Mouse (Mus musculus): ENCODE measurements at regions not wholly inside any gene's neighbourhood (a gene's known extent, or its start where the extent isn't known, plus 50 kb on each side); places are given as distances from the start of the nearest gene placed in this dataset.
A peak's percentile ranks its signal among the peaks of the same experiment; 100 is the strongest.
"Not testable (repeated sequence)": the region's sequence is repeated elsewhere in the genome, so short reads cannot be mapped to it uniquely, and the experiment has no call there.

- H3K4me3 ChIP-seq; H3K4me2 ChIP-seq; H3K36me3 ChIP-seq (replicated peaks); ATAC-seq (replicated peaks); H3K27ac ChIP-seq; H3K4me1 ChIP-seq; H3K9ac ChIP-seq; H3K9me3 ChIP-seq; H3K27me3 ChIP-seq (replicated peaks): not testable (repeated sequence)
- 82% methylated on average over 2 of the region's 2 CpGs for WGBS
Observed at GRCm38 (mm10) chr13:41925851-41926250, 78.4 kb upstream of the Adtrp start.

GRCm38 (mm10) chr13:41925211-41925610 lies 77.7 kb upstream of the Adtrp start:
- Histone ChIP-seq H3K36me3 (replicated peaks) (no peaks in the 10 kb centered on the region), H3K4me2 (no peak overlapping the region), H3K27ac (no peak overlapping the region), H3K27me3 (replicated peaks) (no peaks in the 10 kb centered on the region), H3K9ac (no peak overlapping the region), H3K4me3 (no peak overlapping the region), H3K4me1 (no peaks in the 10 kb centered on the region), H3K9me3 (no peaks in the 10 kb centered on the region)
- WGBS = 26% methylated on average over 2 of the region's 2 CpGs
- ATAC-seq (replicated peaks) = no peak

- no peaks in the 10 kb centered on the region for H3K9me3 ChIP-seq
- no peaks in the 10 kb centered on the region for H3K36me3 ChIP-seq (replicated peaks)
- no peak for ATAC-seq (replicated peaks)
- WGBS = 91% methylated on average over 6 of the region's 6 CpGs
- H3K4me2 ChIP-seq = no peak overlapping the region
- H3K27me3 ChIP-seq (replicated peaks) = no peaks in the 10 kb centered on the region
- peaks cover 9% of the 10 kb centered on the region; the same call in 1 of the 2 replicates for H3K4me1 ChIP-seq
- no peak overlapping the region for H3K27ac ChIP-seq
- no peak overlapping the region for H3K9ac ChIP-seq
- no peak overlapping the region for H3K4me3 ChIP-seq
Observed at GRCm38 (mm10) chr13:41921178-41921577, 73.7 kb upstream of the Adtrp start.

GRCm38 (mm10) chr13:41918525-41918924 lies 71.0 kb upstream of the Adtrp start:
- H3K9ac ChIP-seq = no peak overlapping the region
- peaks cover 9% of the 10 kb centered on the region; the same call in 1 of the 2 replicates for H3K4me1 ChIP-seq
- 8% methylated on average over 5 of the region's 5 CpGs for WGBS
- no peak for ATAC-seq (replicated peaks)
- H3K27ac ChIP-seq = 0 out of 2 replicates have a peak overlapping the region, but pooled peaks have one; percentile 55
- no peaks in the 10 kb centered on the region for H3K36me3 ChIP-seq (replicated peaks)
- no peaks in the 10 kb centered on the region for H3K9me3 ChIP-seq
- peak overlapping the region; percentile 15; the same call in 1 of the 2 replicates for H3K4me2 ChIP-seq
- H3K27me3 ChIP-seq (replicated peaks) = no peaks in the 10 kb centered on the region
- H3K4me3 ChIP-seq = no peak overlapping the region

GRCm38 (mm10) chr13:41915816-41916215 lies 68.3 kb upstream of the Adtrp start:
- H3K4me2 ChIP-seq; H3K27ac ChIP-seq; ATAC-seq (replicated peaks); H3K27me3 ChIP-seq (replicated peaks); H3K4me1 ChIP-seq; H3K36me3 ChIP-seq (replicated peaks); H3K4me3 ChIP-seq; H3K9ac ChIP-seq; H3K9me3 ChIP-seq: not testable (repeated sequence)
- WGBS = 94% methylated on average over 9 of the region's 9 CpGs

- WGBS = 70% methylated on average over 3 of the region's 3 CpGs
- ATAC-seq (replicated peaks) = no peak
- H3K4me2 ChIP-seq = no peak overlapping the region
Observed at GRCm38 (mm10) chr13:41910736-41911135, 63.3 kb upstream of the Adtrp start.

GRCm38 (mm10) chr13:41910236-41910635 lies 62.8 kb upstream of the Adtrp start:
- Histone ChIP-seq H3K27me3 (replicated peaks) (no peaks in the 10 kb centered on the region), H3K9me3 (no peaks in the 10 kb centered on the region), H3K36me3 (replicated peaks) (no peaks in the 10 kb centered on the region), H3K4me3 (no peak overlapping the region), H3K4me1 (no peaks in the 10 kb centered on the region), H3K27ac (no peak overlapping the region), H3K9ac (no peak overlapping the region), H3K4me2 (no peak overlapping the region)
- ATAC-seq (replicated peaks) = no peak
- WGBS = 85% methylated on average over 10 of the region's 10 CpGs

More at GRCm38 (mm10) chr13:41910736-41911135, 63.3 kb upstream of the Adtrp start:
- Histone ChIP-seq H3K9me3 (no peaks in the 10 kb centered on the region), H3K4me3 (no peak overlapping the region), H3K27me3 (replicated peaks) (no peaks in the 10 kb centered on the region), H3K36me3 (replicated peaks) (no peaks in the 10 kb centered on the region), H3K27ac (no peak overlapping the region), H3K9ac (no peak overlapping the region), H3K4me1 (no peaks in the 10 kb centered on the region)

GRCm38 (mm10) chr13:41907027-41907426 lies 59.5 kb upstream of the Adtrp start:
- Histone ChIP-seq H3K36me3 (replicated peaks) (no peaks in the 10 kb centered on the region), H3K4me1 (no peaks in the 10 kb centered on the region), H3K27me3 (replicated peaks) (no peaks in the 10 kb centered on the region), H3K9ac (no peak overlapping the region), H3K4me2 (no peak overlapping the region), H3K27ac (no peak overlapping the region), H3K4me3 (no peak overlapping the region), H3K9me3 (no peaks in the 10 kb centered on the region)
- 91% methylated on average over 2 of the region's 2 CpGs for WGBS
- no peak for ATAC-seq (replicated peaks)

GRCm38 (mm10) chr13:41903286-41903685 lies 55.8 kb upstream of the Adtrp start:
- no peak overlapping the region for H3K27ac ChIP-seq
- H3K27me3 ChIP-seq (replicated peaks) = no peaks in the 10 kb centered on the region

GRCm38 (mm10) chr13:41899837-41900463 lies 52.5 kb upstream of the Adtrp start:
- no peak overlapping the region for H3K4me3 ChIP-seq

More at GRCm38 (mm10) chr13:41903286-41903685, 55.8 kb upstream of the Adtrp start:
- Histone ChIP-seq H3K4me1 (no peaks in the 10 kb centered on the region), H3K4me2 (no peak overlapping the region), H3K36me3 (replicated peaks) (no peaks in the 10 kb centered on the region), H3K9me3 (no peaks in the 10 kb centered on the region), H3K9ac (no peak overlapping the region), H3K4me3 (no peak overlapping the region)
- no peak for ATAC-seq (replicated peaks)

GRCm38 (mm10) chr13:41899281-41899680 lies 51.8 kb upstream of the Adtrp start:
- no peaks in the 10 kb centered on the region for H3K4me1 ChIP-seq
- H3K4me3 ChIP-seq = no peak overlapping the region
- H3K4me2 ChIP-seq = no peak overlapping the region
- H3K27me3 ChIP-seq (replicated peaks) = no peaks in the 10 kb centered on the region
- no peak overlapping the region for H3K27ac ChIP-seq
- H3K9ac ChIP-seq = no peak overlapping the region
- no peaks in the 10 kb centered on the region for H3K9me3 ChIP-seq
- 85% methylated on average over 7 of the region's 7 CpGs for WGBS
- no peaks in the 10 kb centered on the region for H3K36me3 ChIP-seq (replicated peaks)
- ATAC-seq (replicated peaks) = no peak

More at GRCm38 (mm10) chr13:41899837-41900463, 52.5 kb upstream of the Adtrp start:
- ATAC-seq (replicated peaks) = no peak
- no peak overlapping the region for H3K9ac ChIP-seq
- no peak overlapping the region for H3K4me2 ChIP-seq
- WGBS = 94% methylated on average over 13 of the region's 13 CpGs
- H3K36me3 ChIP-seq (replicated peaks) = no peaks in the 10 kb centered on the region
- no peak overlapping the region for H3K27ac ChIP-seq
- H3K27me3 ChIP-seq (replicated peaks) = no peaks in the 10 kb centered on the region
- no peaks in the 10 kb centered on the region for H3K9me3 ChIP-seq
- H3K4me1 ChIP-seq = no peaks in the 10 kb centered on the region

- no peak for ATAC-seq (replicated peaks)
- no peak overlapping the region for H3K27ac ChIP-seq
- 89% methylated on average over 8 of the region's 8 CpGs for WGBS
Observed at GRCm38 (mm10) chr13:41897481-41898317, 50.2 kb upstream of the Adtrp start.

More at GRCm38 (mm10) chr13:41897481-41898317, 50.2 kb upstream of the Adtrp start:
- Histone ChIP-seq H3K36me3 (replicated peaks) (no peaks in the 10 kb centered on the region), H3K4me1 (no peaks in the 10 kb centered on the region), H3K9ac (no peak overlapping the region), H3K4me2 (no peak overlapping the region), H3K27me3 (replicated peaks) (no peaks in the 10 kb centered on the region), H3K4me3 (no peak overlapping the region), H3K9me3 (no peaks in the 10 kb centered on the region)
